Mouse (Mus musculus): Measurements from ENCODE around the gene Gm20481.
"Not testable (repeated sequence)": the region's sequence is repeated elsewhere in the genome, so short reads cannot be mapped to it uniquely, and the experiment has no call there.

Gene Gm20481

DNA sequence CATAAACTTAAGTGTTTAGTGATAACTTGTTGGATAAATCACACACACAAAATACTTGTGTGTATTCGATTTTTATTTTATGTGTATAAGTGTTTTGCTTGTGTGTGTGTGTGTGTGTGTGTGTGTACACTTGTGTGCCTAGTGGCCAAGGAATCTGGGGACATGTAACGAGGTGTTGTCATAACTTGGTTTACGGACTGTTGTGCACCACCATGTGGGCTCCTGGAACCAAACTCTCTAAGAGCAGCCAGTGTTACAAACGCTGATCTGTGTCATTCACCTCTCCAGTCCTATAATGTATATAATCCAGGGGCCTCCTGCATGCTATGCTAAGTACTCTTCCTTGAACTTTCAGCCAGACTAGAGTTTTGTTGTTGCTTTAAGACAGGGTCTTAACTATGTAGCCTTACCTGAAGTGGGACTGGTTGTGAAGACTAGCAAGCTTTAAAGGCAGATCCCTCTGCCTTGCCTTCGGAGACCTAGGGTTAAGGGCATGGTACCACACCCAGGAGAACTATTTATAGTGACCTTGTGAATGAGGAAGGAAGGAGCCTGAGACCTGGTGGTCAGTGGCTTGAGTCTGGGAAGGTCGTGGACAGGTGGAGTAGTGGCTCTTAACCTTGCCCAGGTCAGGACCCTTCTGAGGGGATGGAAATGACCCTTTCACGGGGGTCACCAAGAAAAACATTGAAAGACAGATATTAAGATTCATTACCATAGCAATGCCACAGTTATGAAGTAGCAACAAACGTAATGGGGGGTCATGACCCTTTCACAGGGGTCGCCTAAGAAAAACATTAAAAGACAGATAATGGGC lies 33.5 kb downstream of the Gm20481 start:
- DNase-seq (ENCODE audit: low spot score in 2 of 2), result no peak

DNA sequence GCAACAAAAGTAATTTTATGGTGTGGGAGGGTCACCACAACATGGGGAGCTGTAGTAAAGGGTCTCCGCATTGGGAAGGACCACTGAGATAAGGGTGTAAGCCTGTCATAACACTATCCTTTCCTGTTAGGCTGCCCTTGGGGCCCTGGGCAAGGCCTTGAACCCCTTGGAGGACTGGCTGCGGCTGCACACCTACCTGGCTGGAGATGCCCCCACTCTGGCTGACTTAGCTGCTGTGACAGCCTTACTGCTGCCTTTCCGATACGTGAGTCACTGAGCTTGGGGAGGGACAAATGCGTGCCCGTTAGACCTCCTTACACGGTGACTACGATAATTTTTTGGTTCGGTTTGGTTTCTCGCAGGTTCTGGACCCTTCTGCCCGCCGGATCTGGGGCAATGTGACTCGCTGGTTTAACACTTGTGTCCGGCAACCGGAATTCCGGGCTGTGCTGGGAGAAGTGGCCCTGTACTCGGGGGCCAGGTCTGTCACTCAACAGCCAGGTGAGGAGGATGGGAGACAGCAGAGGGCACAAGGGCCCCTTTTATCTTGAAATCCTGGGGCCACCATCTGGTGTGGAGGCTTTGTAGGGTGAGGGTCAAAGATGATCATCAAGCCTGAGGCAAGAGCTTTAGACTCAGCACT lies 34.5 kb downstream of the Gm20481 start:
- DNase-seq (ENCODE audit: low spot score in 2 of 2), result no peak

DNA sequence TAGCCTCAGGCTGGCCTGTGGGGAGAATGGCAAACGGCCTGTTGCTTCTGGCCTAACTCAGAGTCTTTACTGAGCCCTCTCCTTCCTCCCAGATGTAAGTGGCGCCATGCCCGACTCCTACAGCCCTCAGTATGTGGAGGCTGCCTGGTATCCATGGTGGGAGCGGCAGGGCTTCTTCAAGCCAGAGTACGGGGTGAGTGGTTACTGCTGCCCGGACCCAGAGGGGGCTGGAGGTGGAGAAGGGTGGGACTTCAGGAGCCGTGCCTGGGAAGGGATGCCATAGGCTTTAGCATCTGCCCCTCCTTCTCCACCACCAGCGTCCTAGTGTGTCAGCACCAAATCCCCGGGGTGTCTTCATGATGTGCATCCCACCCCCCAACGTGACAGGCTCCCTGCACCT lies 35.4 kb downstream of the Gm20481 start:
- DNase-seq (ENCODE audit: low spot score in 2 of 2), result no peak

DNA sequence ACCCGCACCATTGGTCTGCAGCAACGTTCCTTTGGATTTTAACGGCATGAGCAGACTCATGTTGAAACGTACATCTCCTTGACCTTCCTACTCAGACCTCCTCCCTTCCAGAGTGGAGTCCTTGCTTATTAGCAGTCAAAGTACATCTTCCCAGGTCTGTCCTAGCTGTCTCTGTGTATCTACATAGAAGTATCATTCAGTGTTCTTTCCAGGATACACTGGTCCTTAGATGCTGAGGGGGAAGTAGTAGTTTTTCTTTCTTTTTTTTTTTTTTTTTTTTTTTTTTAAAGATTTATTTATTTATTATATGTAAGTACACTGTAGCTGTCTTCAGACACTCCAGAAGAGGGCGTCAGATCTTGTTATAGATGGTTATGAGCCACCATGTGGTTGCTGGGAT lies 36.2 kb downstream of the Gm20481 start:
- DNase-seq (ENCODE audit: low spot score in 2 of 2), result not testable (repeated sequence)

DNA sequence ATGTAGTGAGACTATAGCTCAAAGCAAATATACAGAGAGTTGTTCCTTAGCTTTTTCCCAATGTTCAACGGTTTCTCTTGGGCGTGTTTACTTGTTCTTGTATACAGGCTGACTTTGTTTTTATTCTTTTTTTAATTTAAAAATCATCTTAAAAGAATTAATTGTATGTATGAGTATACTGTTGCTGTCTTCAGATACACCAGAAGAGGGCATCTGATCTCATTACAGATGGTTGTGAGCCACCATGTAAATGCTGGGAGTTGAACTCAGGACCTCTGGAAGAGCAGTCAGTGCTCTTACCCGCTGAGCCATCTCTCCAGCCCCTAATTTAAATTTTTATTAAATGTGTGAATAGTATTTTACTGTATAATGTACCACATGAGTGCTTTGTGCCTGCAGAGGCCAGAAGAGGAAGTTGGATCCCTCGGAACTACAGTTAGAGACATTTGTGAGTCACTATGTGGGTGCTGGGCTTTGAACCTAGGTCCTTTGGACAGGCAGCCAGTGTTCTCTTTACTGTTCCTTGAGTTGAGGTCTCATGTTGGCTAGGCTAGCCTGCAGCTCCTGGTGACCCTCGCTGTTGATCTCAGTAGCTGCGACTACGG lies 37.8 kb downstream of the Gm20481 start:
- DNase-seq (ENCODE audit: low spot score in 2 of 2), result no peak

DNA sequence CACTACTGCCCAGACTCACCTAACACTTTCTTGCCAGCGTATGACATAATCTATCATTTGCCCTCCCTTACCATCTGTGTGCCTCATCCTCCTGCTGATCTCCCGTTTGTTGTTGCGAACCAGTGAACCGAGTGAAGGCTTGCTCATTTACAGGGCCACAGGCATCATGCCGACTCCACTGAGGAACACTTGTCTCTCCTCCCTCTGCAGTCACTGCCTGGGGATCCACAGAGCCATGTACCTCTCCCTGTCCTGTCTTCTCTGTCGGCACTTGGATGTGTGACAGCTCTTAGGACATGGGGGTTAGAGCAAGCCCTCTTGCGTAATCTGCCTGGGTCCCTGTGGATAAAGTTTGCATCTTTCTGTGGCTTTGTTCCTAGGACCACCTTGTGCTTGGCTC lies 39.9 kb downstream of the Gm20481 start:
- DNase-seq (ENCODE audit: low spot score in 2 of 2), result no peak

DNA sequence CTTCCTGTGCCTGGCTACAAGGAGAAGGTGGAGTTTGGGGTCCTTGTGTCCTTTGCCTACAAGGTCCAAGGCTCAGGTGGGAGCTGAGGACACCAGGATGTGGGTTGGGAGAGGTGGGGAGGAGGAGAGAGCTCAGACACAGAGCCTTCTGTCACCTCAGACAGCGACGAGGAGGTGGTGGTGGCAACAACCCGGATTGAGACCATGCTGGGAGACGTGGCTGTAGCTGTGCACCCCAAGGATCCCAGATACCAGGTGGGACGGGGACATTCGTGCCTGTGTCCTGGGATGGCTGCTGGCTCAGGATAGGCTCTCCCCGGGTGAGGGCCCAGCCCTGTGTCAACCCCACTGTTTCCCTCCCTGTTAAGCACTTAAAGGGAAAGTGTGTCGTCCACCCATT lies 41.7 kb downstream of the Gm20481 start:
- no peak for DNase-seq (ENCODE audit: low spot score in 2 of 2)

DNA sequence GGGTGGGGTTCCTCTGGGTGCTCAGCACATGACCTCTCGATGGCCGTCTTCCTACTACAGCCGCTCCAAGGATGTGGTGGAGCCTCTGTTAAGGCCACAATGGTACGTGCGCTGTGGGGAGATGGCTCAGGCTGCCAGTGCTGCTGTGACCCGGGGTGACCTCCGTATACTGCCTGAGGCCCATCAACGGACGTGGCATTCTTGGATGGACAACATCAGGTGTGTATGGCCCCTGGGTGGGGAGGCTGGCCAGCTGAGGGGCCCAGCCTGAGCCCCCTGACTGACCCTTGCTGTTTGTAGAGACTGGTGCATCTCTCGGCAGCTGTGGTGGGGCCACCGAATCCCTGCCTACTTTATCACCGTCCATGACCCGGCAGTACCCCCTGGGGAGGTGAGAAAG lies 42.7 kb downstream of the Gm20481 start:
- DNase-seq (ENCODE audit: low spot score in 2 of 2), result no peak

DNA sequence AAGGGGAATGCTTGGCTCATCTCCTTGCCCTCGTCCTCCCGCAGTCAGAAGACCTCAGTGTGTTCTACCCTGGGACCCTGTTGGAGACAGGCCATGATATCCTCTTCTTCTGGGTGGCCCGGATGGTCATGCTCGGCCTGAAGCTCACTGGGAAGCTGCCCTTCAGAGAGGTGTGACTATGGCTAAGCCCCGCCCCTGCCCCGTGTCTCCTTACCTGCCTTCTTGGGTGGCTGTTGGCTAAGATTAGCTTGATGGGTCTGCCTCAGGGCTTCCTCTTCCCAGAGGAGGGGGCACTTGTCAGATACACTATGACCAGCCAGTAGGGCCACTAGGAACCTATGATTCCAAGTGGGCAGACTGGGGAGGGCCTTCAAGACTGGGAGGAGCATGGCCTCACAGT lies 43.5 kb downstream of the Gm20481 start:
- DNase-seq (ENCODE audit: low spot score in 2 of 2), result no peak

DNA sequence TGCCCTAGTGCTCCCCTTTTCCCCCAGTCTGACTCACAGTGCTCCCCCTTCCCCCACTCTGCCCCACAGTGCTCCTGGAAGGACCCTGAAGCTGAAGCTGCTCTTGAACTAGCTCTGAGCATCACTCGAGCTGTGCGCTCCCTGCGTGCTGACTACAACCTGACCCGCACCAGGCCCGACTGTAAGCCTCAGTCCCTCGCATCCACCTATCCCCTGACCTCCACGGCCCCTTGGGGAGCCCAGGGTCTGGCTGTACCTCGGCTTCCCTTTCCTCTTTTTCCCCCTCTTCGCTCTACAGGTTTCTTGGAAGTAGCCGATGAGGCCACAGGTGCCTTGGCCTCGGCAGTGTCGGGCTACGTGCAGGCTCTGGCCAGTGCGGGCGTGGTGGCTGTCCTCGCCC lies 45.6 kb downstream of the Gm20481 start:
- peak in 1 of 2 experiments; percentile 26 for DNase-seq (ENCODE audit: low spot score in 2 of 2)

DNA sequence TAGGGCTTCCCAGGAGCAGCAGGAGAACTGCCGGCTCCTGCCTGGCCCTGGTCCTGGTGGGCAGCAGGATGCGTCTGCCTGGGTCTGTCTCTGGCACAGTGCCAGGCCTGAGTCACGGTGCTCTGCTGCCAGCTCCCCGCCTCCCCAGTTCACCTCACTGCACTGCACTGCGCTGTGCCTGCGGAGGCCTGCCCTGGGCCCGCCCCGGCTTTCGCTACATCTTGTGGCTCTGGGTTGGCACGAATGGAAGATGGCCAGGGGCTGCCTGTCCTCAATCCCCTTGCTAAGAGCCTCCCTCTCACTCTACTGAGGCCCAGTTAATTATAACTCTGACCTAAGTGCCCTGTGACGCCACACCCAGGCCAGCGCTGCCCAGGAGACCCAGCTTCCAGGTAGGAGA lies 46.7 kb downstream of the Gm20481 start, which contains the start of gene Vwa7:
Gene Vwa7, plus strand, starts transcription at position 204 of the 400 bp plus-strand sequence.
- peak in 1 of 2 experiments; percentile 41 for DNase-seq (ENCODE audit: low spot score in 2 of 2)

DNA sequence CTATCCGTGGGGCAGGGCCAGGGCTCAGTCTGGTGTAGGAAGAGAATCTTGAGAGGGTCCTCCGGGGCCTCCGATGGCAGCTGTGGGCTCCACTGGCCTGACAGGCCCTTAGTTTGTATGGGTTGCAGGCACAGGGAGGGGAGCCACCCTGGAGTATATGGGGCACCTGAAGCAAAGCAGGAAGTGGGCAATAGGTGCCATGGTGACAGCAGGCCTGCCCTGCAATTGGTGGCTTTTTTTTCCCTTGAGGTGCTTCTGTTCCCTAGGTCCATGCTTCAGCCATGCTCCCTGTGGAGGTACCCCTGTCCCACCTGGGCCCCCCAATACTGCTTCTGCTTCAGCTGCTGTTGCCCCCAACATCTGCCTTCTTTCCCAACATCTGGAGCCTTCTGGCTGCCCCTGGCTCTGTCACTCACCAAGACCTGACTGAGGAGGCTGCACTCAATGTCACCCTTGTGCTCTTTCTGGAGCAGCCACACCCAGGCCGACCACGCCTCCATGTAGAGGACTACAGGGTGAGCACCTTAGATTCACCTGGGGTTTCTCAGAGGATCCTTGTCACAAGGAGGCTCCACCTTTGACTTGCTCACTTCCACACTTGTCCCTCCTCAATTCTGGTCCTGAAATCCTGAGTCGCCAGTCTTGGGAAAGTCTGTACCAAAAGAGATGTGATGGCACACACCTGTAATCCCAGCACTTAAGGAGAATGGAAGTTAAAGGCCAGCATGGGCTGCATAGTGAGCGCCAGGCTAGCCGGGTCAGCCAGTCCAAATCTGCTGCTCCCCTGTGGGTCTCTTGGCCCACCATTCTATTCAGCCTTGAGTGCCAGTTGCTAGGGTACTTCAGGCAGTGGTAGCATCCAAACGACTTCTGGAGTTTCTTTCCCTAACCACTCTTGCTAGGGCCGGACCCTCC lies 47.3 kb downstream of the Gm20481 start:
- DNase-seq (ENCODE audit: low spot score in 2 of 2), result no peak

DNA sequence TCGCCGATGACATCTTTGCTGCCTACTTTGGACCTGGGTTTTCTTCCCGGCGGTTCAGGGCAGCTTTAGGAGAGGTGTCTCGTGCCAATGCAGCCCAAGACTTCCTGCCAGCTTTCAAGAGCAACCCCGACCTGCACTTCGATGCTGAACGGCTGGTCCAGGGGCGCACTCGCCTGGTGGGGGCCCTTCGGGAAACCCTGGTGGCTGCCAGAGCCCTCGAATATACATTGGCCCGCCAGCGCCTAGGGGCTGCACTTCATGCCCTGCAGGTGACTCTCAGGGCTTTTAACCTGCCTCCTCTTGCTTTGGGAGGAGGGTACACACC lies 48.0 kb downstream of the Gm20481 start:
- DNase-seq (ENCODE audit: low spot score in 2 of 2), result no peak

DNA sequence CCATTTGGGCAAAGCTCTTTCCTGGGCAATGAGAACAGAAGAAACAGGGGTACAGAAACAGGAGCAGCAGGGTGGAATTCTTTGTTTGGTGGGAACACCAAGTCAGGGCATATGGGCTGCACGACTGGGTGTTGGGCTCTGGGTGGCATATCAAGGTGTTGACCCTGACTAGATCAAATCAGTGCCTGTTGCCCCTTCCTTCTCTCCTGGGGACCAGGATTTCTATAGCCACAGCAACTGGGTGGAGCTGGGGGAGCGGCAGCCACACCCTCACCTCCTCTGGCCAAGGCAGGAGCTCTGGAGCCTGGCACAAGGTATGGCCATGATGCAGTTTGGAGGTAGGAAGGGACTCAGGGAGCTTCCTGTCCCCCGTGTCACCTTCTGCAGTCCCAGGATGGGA lies 48.5 kb downstream of the Gm20481 start:
- no peak for DNase-seq (ENCODE audit: low spot score in 2 of 2)

DNA sequence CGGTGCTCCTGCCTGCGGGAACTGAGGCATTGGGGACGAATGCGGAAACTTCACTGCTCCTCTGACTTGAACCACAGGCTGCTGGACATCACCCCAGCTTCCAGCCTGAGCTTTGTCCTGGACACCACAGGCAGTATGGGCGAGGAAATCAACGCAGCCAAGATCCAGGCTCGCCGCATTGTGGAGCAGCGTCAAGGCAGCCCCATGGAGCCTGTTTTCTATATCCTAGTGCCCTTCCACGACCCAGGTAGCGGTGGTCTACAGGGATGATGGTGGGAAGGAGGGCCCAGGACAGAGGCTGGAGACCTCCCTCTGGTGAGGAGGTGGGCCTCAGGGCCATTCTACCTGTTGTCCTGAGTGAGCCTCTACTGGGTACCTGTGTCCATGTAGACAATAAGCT lies 50.2 kb downstream of the Gm20481 start:
- peak in 1 of 2 experiments; percentile 17 for DNase-seq (ENCODE audit: low spot score in 2 of 2)

DNA sequence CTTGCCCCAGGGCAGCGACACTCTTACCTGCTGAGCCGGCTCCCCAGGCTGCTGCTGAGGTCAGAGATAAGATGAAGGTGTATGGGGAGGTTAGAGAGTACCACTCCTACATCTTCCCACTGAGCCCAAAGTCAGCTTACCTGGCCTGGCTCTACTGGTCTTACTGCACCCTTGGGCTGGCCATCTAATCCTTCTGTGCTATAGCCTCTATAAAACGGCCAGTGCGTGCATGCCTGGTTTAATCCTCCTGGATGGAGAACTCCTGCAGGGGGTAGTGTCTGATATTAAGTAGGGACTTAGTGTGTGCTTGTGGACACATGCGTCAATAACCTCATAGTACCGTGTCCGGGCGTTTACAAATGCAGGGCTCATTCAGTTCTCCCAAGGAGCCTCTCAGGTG lies 50.8 kb downstream of the Gm20481 start:
- DNase-seq (ENCODE audit: low spot score in 2 of 2), result no peak

DNA sequence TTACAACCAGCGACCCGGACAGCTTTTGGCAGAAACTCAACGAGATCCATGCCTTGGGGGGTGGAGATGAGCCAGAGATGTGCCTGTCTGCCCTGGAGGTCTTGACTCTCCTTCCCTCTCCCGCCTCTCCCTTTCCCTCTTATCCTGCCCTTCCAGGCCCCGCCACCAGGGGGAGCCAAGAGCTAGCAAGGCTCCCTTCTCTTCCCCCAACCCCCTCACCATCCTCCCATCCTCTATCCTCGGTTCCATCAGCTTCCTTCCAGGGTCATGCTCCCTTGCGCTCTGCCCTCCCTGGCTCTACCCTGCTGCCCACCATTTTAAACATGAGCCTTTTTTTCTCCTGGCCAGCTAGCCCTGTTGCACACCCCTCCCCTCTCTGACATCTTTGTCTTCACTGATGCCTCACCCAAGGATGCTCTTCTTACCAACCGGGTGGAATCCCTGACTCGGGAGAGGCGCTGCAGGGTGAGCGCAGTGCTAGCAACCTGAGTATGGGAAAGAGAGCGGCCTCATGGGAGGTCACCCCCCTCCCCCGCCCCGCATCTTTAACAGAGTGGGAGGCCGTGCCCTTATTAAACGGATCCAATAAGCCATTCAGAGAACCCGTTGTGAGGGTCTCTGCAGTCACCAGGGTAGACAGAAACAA lies 51.6 kb downstream of the Gm20481 start:
- peak; percentile 80 to 84 for DNase-seq (ENCODE audit: low spot score in 2 of 2)

Data from right cerebral cortex, postnatal 10 days (tissue).